In the genomic region with DNA sequence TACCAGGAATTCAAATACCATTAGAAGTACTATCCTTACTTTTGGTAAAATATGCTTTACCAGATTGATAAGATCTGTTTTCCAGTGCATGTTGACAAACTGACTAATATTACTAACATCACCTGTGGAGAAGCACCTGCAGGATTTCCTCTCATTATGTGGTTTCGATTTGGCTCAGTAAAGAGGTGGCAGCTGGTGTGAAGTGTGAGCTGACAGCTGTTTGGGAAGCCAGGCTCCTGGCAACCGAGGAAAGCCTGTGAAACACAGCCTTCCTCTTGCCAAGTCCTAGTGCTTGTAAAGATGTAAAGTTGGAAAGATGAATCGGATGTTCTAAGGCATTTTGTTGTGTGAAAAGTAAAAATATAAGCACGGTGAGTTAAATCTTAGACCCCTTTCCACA, we compare ENCODE assay signal across 10 mouse cellular contexts. TPM values are rescaled to one million over a fixed set of nuclear protein-coding genes. Genes with fewer than 3 reads are reported as not detected.
DNase-seq lines count a peak whose midpoint lies in the region; ATAC-seq lines count a peak whose summit lies in the region.
"Had no signal": no experiment of that assay in that cellular context is flagged by ENCODE, and none has a peak within 500 bp of the region (broad histone marks: within the 10 kb centered on the region; RNA-seq: fewer than 3 reads in every experiment).

No protein-coding gene starts in this region.

- no peak for ATAC-seq in kidney, embryonic 15.5 days (replicated peaks; ENCODE audit: low FRiP score)

- H3K36me3 ChIP-seq in kidney, embryonic 15.5 days: no peaks in the 10 kb centered on the region

- H3K9ac ChIP-seq in kidney, embryonic 15.5 days: no peak overlapping the region

- no peak overlapping the region for H3K27ac ChIP-seq in kidney, embryonic 15.5 days

- DNase-seq in frontal cortex, postnatal 10 days (ENCODE audit: low spot score in 2 of 2): peak; percentile 15 to 20
- no peak for DNase-seq in frontal cortex, postnatal 25 days (ENCODE audit: low spot score in 2 of 2)
- peak; percentile 14 for DNase-seq in cerebellum, adult 9-11 months
- peak; percentile 42 to 57 for DNase-seq in layer of hippocampus, postnatal 14 days (ENCODE audit: low spot score in 2 of 2)
- peak; percentile 16 for DNase-seq in right cerebral cortex, postnatal 4 days
- no peak for DNase-seq in gastrocnemius, postnatal 4 days (ENCODE audit: low spot score in 2 of 2)
- DNase-seq in urinary bladder, adult 2 months (ENCODE audit: low spot score): no peak
- DNase-seq: adrenal gland, postnatal 14 days had no signal

- H3K4me3 ChIP-seq in kidney, embryonic 15.5 days (replicated peaks): no peak overlapping the region
- H3K4me3 ChIP-seq: erythroblast, embryonic 14.5 days had no signal

- H3K9me3 ChIP-seq in kidney, embryonic 15.5 days (replicated peaks): no peaks in the 10 kb centered on the region

- WGBS in kidney, embryonic 15.5 days: 61% methylated on average over 4 of the region's 4 CpGs

- no peaks in the 10 kb centered on the region for H3K27me3 ChIP-seq in kidney, embryonic 15.5 days

- H3K4me1 ChIP-seq in kidney, embryonic 15.5 days: no peaks in the 10 kb centered on the region

- H3K4me2 ChIP-seq in kidney, embryonic 15.5 days: no peak overlapping the region

RNA-seq across cellular contexts. Expression of gene Efcab5, which starts 7.9 kb away (rescaled TPM):
- total RNA-seq in layer of hippocampus, postnatal 14 days (2021): 1 to 10 TPM; 3.5 to 3.8 TPM
- 1 to 10 TPM in 1 of 2 experiments, under 1 TPM in 1; 0.57 to 1.2 TPM for total RNA-seq in gastrocnemius, postnatal 4 days (2021)
- 0.19 and 0.21 TPM in 2 replicates for polyA plus RNA-seq in urinary bladder, adult 2 months (2012; rRNA removed)
- 0.08 and 0.18 TPM in 2 replicates for polyA plus RNA-seq in kidney, embryonic 15.5 days (2015; fragmentation: Nextera tagmentation; extraction: Ambion mirVana)
- polyA plus RNA-seq: erythroblast, embryonic 14.5 days had no signal

RNA-seq across cellular contexts. Expression of gene Ssh2, which starts 35.2 kb away (rescaled TPM):
- 10 to 100 TPM; 42.1 to 43.1 TPM for total RNA-seq in layer of hippocampus, postnatal 14 days (2021)
- 10 to 100 TPM; 29.1 to 35.9 TPM for total RNA-seq in gastrocnemius, postnatal 4 days (2021)
- polyA plus RNA-seq in urinary bladder, adult 2 months (2012; rRNA removed): 11.7 and 12.2 TPM in 2 replicates
- 8.1 and 9.1 TPM in 2 replicates for polyA plus RNA-seq in kidney, embryonic 15.5 days (2015; fragmentation: Nextera tagmentation; extraction: Ambion mirVana)

Comparison
In these comparisons a context has a peak if more than half of its experiments do, and no peak if none do; other contexts are left out.
1. DNase-seq: peak in frontal cortex, postnatal 10 days (2 of 2), cerebellum, adult 9-11 months (single experiment), layer of hippocampus, postnatal 14 days (2 of 2) and right cerebral cortex, postnatal 4 days (single experiment); none in frontal cortex, postnatal 25 days (0 of 2), gastrocnemius, postnatal 4 days (0 of 2) and urinary bladder, adult 2 months (single experiment).